Mouse (Mus musculus) heart, adult 9 months (tissue): ENCODE results near the gene Neurog1.

Source experiments
- DNase-seq, 2 experiments: peaks; one replicate each; pipeline ENCODE4 v3.0.0; 2022; ENCODE audit warnings: low spot score in 2 of 2

Gene Neurog1

GRCm38 (mm10) chr13:56221129-56221910, 30.6 kb downstream of the Neurog1 start:
- DNase-seq: no peak

- DNase-seq: no peak
Measured at GRCm38 (mm10) chr13:56219254-56219653, 32.7 kb downstream of the Neurog1 start.

GRCm38 (mm10) chr13:56216090-56216489, 35.9 kb downstream of the Neurog1 start:
- no peak for DNase-seq

- no peak for DNase-seq
Measured at GRCm38 (mm10) chr13:56214633-56215032, 37.3 kb downstream of the Neurog1 start.

- DNase-seq: no peak
Measured at GRCm38 (mm10) chr13:56209067-56209411, 42.9 kb downstream of the Neurog1 start.

GRCm38 (mm10) chr13:56208225-56209066, 43.5 kb downstream of the Neurog1 start:
- DNase-seq: no peak
